Mouse (Mus musculus): ENCODE measurements around the gene Cyp3a13. TPM values are rescaled to one million over a fixed set of nuclear protein-coding genes. Genes with fewer than 3 reads are reported as not detected.
"Not testable (repeated sequence)": the region's sequence is repeated elsewhere in the genome, so short reads cannot be mapped to it uniquely, and the experiment has no call there.

Gene Cyp3a13
- polyA plus RNA-seq, 1 experiment from 2014 or later: not detected

- Histone ChIP-seq H3K27ac (replicated peaks) (no peak overlapping the region), H3K36me3 (no peaks in the 10 kb centered on the region), H3K27me3 (no peaks in the 10 kb centered on the region), H3K4me1 (replicated peaks) (no peaks in the 10 kb centered on the region), H3K9ac (no peak overlapping the region), H3K9me3 (no peaks in the 10 kb centered on the region), H3K4me2 (no peak overlapping the region), H3K4me3 (no peak overlapping the region)
- ATAC-seq (ENCODE audit: low read depth): no peak
- WGBS: 80% methylated on average over 6 of the region's 6 CpGs
Measured at GRCm38 (mm10) chr5:137915550-137915949, 5.9 kb downstream of the Cyp3a13 start.

- no peaks in the 10 kb centered on the region for H3K4me1 ChIP-seq (replicated peaks)
- H3K36me3 ChIP-seq: no peaks in the 10 kb centered on the region
- H3K4me3 ChIP-seq: no peak overlapping the region
- no peak overlapping the region for H3K4me2 ChIP-seq
- no peaks in the 10 kb centered on the region for H3K9me3 ChIP-seq
- no peaks in the 10 kb centered on the region for H3K27me3 ChIP-seq
- H3K9ac ChIP-seq: no peak overlapping the region
- H3K27ac ChIP-seq (replicated peaks): no peak overlapping the region
- ATAC-seq (ENCODE audit: low read depth): no peak
Measured at GRCm38 (mm10) chr5:137914508-137914907, 6.9 kb downstream of the Cyp3a13 start.

GRCm38 (mm10) chr5:137909564-137910262 lies 11.7 kb downstream of the Cyp3a13 start:
- H3K9me3 ChIP-seq: no peaks in the 10 kb centered on the region
- H3K36me3 ChIP-seq: no peaks in the 10 kb centered on the region
- no peak overlapping the region for H3K27ac ChIP-seq (replicated peaks)
- no peak overlapping the region for H3K4me3 ChIP-seq
- no peaks in the 10 kb centered on the region for H3K27me3 ChIP-seq
- H3K4me2 ChIP-seq: no peak overlapping the region
- WGBS: 87% methylated on average over 3 of the region's 3 CpGs
- no peak overlapping the region for H3K9ac ChIP-seq
- H3K4me1 ChIP-seq (replicated peaks): no peaks in the 10 kb centered on the region
- ATAC-seq (ENCODE audit: low read depth): no peak

- H3K4me1 ChIP-seq (replicated peaks): no peaks in the 10 kb centered on the region
- no peaks in the 10 kb centered on the region for H3K36me3 ChIP-seq
- ATAC-seq (ENCODE audit: low read depth): no peak
- H3K4me3 ChIP-seq: no peak overlapping the region
- no peak overlapping the region for H3K27ac ChIP-seq (replicated peaks)
- WGBS: 79% methylated on average over 1 of the region's 1 CpGs
- no peaks in the 10 kb centered on the region for H3K27me3 ChIP-seq
- no peaks in the 10 kb centered on the region for H3K9me3 ChIP-seq
- no peak overlapping the region for H3K4me2 ChIP-seq
- H3K9ac ChIP-seq: no peak overlapping the region
Measured at GRCm38 (mm10) chr5:137897812-137898211, 23.6 kb downstream of the Cyp3a13 start.

GRCm38 (mm10) chr5:137892954-137893353 lies 28.5 kb downstream of the Cyp3a13 start:
- no peaks in the 10 kb centered on the region for H3K27me3 ChIP-seq
- H3K4me2 ChIP-seq: no peak overlapping the region
- WGBS: 67% methylated on average over 1 of the region's 1 CpGs
- no peak overlapping the region for H3K9ac ChIP-seq
- no peaks in the 10 kb centered on the region for H3K36me3 ChIP-seq
- ATAC-seq (ENCODE audit: low read depth): no peak
- no peaks in the 10 kb centered on the region for H3K9me3 ChIP-seq
- no peak overlapping the region for H3K27ac ChIP-seq (replicated peaks)
- H3K4me3 ChIP-seq: no peak overlapping the region
- H3K4me1 ChIP-seq (replicated peaks): no peaks in the 10 kb centered on the region

- Histone ChIP-seq H3K27ac (replicated peaks) (no peak overlapping the region), H3K27me3 (no peaks in the 10 kb centered on the region), H3K4me1 (replicated peaks) (no peaks in the 10 kb centered on the region), H3K9ac (no peak overlapping the region), H3K36me3 (no peaks in the 10 kb centered on the region), H3K4me2 (no peak overlapping the region), H3K4me3 (no peak overlapping the region), H3K9me3 (no peaks in the 10 kb centered on the region)
- WGBS: 100% methylated on average over 1 of the region's 1 CpGs
- no peak for ATAC-seq (ENCODE audit: low read depth)
Measured at GRCm38 (mm10) chr5:137887666-137888065, 33.8 kb downstream of the Cyp3a13 start.

GRCm38 (mm10) chr5:137885894-137886293 lies 35.5 kb downstream of the Cyp3a13 start:
- H3K9me3 ChIP-seq: no peaks in the 10 kb centered on the region
- WGBS: 9% methylated on average over 2 of the region's 2 CpGs
- ATAC-seq (ENCODE audit: low read depth): no peak
- no peaks in the 10 kb centered on the region for H3K27me3 ChIP-seq
- H3K27ac ChIP-seq (replicated peaks): no peak overlapping the region
- no peaks in the 10 kb centered on the region for H3K36me3 ChIP-seq
- H3K9ac ChIP-seq: no peak overlapping the region
- no peak overlapping the region for H3K4me2 ChIP-seq
- no peaks in the 10 kb centered on the region for H3K4me1 ChIP-seq (replicated peaks)
- no peak overlapping the region for H3K4me3 ChIP-seq

- Histone ChIP-seq H3K27me3 (no peaks in the 10 kb centered on the region), H3K9ac (no peak overlapping the region), H3K4me3 (no peak overlapping the region), H3K4me1 (replicated peaks) (no peaks in the 10 kb centered on the region), H3K4me2 (no peak overlapping the region), H3K36me3 (no peaks in the 10 kb centered on the region), H3K27ac (replicated peaks) (no peak overlapping the region), H3K9me3 (no peaks in the 10 kb centered on the region)
- ATAC-seq (ENCODE audit: low read depth): no peak
- 92% methylated on average over 3 of the region's 3 CpGs for WGBS
Measured at GRCm38 (mm10) chr5:137883345-137883744, 38.1 kb downstream of the Cyp3a13 start.

- no peaks in the 10 kb centered on the region for H3K27me3 ChIP-seq
- H3K4me2 ChIP-seq: no peak overlapping the region
- H3K27ac ChIP-seq (replicated peaks): no peak overlapping the region
- no peak overlapping the region for H3K9ac ChIP-seq
- H3K4me1 ChIP-seq (replicated peaks): no peaks in the 10 kb centered on the region
- ATAC-seq (ENCODE audit: low read depth): no peak
- WGBS: 77% methylated on average over 4 of the region's 4 CpGs
- no peak overlapping the region for H3K4me3 ChIP-seq
- no peaks in the 10 kb centered on the region for H3K36me3 ChIP-seq
- no peaks in the 10 kb centered on the region for H3K9me3 ChIP-seq
Measured at GRCm38 (mm10) chr5:137882922-137883321, 38.5 kb downstream of the Cyp3a13 start.

- Histone ChIP-seq H3K27me3 (no peaks in the 10 kb centered on the region), H3K4me1 (replicated peaks) (no peaks in the 10 kb centered on the region), H3K4me2 (no peak overlapping the region), H3K9ac (no peak overlapping the region), H3K4me3 (no peak overlapping the region), H3K27ac (replicated peaks) (no peak overlapping the region), H3K9me3 (no peaks in the 10 kb centered on the region), H3K36me3 (no peaks in the 10 kb centered on the region)
- ATAC-seq (ENCODE audit: low read depth): no peak
- WGBS: 53% methylated on average over 2 of the region's 2 CpGs
Measured at GRCm38 (mm10) chr5:137877860-137878259, 43.6 kb downstream of the Cyp3a13 start.

- no peak overlapping the region for H3K4me2 ChIP-seq
- no peaks in the 10 kb centered on the region for H3K27me3 ChIP-seq
- H3K9me3 ChIP-seq: no peaks in the 10 kb centered on the region
- no peaks in the 10 kb centered on the region for H3K4me1 ChIP-seq (replicated peaks)
- H3K9ac ChIP-seq: no peak overlapping the region
- WGBS: 80% methylated on average over 2 of the region's 2 CpGs
- no peaks in the 10 kb centered on the region for H3K36me3 ChIP-seq
- ATAC-seq (ENCODE audit: low read depth): no peak
- no peak overlapping the region for H3K27ac ChIP-seq (replicated peaks)
- no peak overlapping the region for H3K4me3 ChIP-seq
Measured at GRCm38 (mm10) chr5:137875054-137875453, 46.4 kb downstream of the Cyp3a13 start.

- not testable (repeated sequence) for H3K4me2 ChIP-seq; H3K9me3 ChIP-seq; H3K27ac ChIP-seq (replicated peaks); ATAC-seq (ENCODE audit: low read depth); H3K36me3 ChIP-seq; H3K4me3 ChIP-seq; H3K27me3 ChIP-seq; H3K9ac ChIP-seq; H3K4me1 ChIP-seq (replicated peaks)
- 36% methylated on average over 1 of the region's 1 CpGs for WGBS
Measured at GRCm38 (mm10) chr5:137872381-137872702, 49.1 kb downstream of the Cyp3a13 start.

- H3K4me3 ChIP-seq; ATAC-seq (ENCODE audit: low read depth); H3K27me3 ChIP-seq; H3K9me3 ChIP-seq; H3K9ac ChIP-seq; H3K36me3 ChIP-seq; H3K4me1 ChIP-seq (replicated peaks); H3K4me2 ChIP-seq; H3K27ac ChIP-seq (replicated peaks): not testable (repeated sequence)
- 76% methylated on average over 3 of the region's 3 CpGs for WGBS
Measured at GRCm38 (mm10) chr5:137871644-137872380, 49.6 kb downstream of the Cyp3a13 start, which contains the start of gene Pilrb2. Pilrb2 (minus strand) TSS chr5:137871815.

Data from neural tube, embryonic 13.5 days (tissue).